Mouse (Mus musculus): Measurements from ENCODE around the gene Ulk3.

Ulk3 gene

DNA sequence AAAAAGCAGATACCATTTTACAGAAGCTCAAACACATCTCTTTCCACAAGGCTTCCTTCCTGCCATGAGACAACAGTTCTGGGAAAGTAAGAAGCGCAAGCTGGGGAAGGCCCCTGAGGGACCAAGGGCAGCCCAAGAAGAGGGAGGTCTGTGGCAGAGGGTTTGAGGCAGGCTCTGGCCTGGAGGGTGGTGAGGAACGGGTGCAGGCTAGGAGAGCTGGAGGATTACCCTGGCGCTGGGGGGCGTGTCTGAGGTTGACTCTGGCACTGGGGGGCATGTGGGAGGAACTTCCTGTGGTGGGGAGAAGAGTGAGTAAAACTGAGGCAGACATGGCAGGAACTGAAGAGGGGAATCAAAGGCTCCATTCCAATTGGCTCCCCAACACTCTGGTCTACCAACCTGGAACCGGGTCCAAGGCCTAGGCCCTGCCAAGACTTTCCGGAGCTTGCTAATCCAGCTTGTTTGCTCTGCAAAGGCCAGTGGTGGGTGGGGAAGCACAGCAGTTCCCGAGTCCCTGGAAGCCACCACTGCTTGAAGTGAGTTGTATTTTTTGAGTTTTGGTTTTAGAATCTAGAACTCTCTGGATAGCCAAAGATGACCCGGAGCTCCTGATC, 28.4 kb downstream of the Ulk3 start:
- no peak for DNase-seq (ENCODE audit: low spot score)

DNA sequence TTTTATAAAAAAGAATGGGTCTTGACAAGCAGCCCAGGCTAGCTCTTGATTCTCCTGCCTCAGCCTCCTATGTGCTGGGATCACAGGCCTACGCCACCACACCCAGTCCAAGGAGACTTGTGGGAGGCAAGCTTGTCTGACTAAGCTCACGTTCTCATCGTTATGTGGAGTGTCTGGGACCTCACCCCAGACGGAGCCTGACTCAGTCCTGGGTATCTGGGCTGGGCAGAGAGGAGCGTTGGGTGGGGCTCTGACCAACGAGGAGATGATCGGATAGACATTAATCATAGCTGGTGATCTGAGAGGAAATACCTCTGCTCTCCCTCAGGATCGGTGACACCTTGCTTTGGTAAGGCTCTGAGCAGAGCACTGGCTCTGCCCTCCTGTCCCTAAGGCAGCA, 29.6 kb downstream of the Ulk3 start:
- no peak for DNase-seq (ENCODE audit: low spot score)

DNA sequence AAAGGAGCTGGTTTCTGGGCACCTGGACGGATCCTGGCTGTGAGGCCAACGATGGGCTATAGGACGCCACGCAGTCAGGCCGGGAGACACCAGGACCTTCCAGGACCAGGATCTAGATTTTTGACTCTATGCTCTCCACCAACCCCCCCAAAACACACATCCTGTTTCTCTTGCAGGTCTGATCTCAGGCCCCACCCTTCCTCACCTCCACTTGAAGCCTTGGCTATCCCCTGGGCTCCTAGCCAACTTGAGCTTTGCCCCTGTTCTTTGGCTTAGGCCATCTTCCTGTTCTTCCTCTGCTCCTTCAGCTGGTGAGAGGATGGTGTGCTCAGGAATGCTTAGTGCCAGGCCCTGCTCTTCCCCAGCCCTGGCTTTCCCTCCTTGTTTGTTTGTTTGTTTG, 31.4 kb downstream of the Ulk3 start, which contains the start of gene Lman1l:
Gene Lman1l (minus strand): TSS at position 101 of the 400 bp plus-strand sequence.
- DNase-seq (ENCODE audit: low spot score) = no peak

DNA sequence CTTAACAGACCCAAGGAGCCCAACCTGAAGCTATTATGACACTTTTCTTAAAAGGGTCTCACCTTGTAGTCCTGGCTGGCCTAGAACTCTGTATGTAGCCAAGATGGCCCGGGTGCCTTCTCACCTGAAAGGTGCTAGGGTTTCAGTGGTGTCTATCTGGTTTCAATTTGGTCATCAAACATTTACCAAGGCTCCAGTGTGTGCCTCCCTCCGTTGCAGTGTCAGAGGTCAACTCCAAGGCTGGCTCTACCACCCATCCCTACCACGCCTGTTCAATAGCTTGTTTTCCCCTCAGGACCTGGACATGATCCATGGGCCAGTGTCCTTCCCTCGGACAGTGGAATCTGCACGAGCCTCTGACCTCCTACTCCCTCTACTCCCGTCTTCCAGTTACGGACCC, 35.0 kb downstream of the Ulk3 start:
- no peak for DNase-seq (ENCODE audit: low spot score)

DNA sequence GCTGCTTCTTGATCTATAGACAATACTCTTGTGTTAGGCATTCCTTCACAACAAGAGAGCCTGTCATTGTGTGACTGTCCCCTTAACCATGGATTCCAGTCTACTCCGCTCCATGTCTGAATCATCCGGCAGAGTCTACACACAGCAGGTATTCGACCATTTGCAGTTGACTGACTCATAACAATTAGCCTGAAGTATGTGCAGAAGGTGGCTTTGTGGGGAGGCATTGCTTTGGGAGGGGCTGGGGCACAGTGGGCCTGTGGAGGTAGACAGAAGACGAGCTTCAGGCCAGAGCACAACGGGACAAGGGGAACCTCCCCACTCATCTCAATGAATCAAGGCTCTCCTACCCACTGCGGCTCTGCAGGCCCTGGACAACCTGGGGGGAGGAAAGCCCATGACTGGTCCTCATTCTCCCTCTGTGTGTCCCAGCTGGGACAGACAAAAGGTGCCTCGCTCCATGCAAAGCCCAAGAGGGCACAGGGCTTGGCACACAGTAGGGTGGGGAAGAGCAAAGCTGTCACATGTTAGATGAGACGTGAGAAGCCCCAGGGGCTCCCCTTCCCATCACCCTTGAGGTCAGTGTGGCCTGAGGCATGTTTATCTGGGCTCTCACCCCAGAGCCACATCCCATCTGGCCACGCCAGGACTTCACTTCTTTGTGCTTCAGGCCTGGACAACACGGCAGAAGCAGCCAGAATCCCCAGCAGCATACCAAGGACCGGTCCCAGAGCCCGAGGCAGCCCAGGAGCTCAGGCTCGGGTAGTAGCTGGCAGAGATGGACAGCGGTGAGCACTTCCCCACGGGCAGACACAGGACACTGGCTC, 36.6 kb downstream of the Ulk3 start:
- DNase-seq (ENCODE audit: low spot score) = no peak

DNA sequence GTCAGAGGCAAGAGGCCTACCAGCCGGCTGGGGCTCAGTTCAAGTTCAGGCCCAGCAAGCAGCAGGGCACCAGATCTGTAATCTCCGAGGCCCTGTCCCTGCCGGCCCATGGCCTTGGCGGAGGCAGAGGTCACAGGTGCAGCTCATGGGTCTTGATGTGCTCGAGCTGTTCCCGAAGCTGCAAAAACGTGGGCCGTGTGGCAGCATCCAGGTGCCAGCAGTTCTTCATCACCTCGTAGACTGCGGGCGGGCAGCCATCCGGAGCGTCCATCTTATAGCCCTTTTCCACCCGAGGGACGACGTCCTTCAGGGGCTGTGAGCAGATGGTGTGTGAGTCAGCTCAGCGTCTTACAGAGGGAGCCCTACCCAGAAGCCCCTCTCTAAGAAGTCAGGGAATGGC, 37.9 kb downstream of the Ulk3 start:
- DNase-seq (ENCODE audit: low spot score) = no peak

DNA sequence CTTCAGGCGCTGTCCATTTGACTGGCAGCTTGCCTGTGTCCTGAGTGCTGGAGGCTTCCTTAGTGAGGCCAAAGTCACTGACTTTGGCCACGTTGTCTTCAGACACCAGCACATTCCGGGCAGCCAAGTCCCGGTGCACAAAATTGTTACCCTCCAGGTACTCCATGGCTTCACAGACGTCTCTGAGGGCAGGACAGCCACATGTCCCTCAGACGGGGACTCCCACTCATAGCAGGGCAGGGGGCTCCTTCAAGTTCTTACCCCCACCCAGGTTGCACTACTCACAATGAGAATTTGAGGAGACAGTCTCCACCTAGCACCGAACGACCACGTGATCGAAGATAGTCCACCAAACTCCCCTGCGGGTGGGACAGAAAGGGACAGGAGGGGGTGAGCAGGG, 38.6 kb downstream of the Ulk3 start:
- DNase-seq (ENCODE audit: low spot score) = no peak

DNA sequence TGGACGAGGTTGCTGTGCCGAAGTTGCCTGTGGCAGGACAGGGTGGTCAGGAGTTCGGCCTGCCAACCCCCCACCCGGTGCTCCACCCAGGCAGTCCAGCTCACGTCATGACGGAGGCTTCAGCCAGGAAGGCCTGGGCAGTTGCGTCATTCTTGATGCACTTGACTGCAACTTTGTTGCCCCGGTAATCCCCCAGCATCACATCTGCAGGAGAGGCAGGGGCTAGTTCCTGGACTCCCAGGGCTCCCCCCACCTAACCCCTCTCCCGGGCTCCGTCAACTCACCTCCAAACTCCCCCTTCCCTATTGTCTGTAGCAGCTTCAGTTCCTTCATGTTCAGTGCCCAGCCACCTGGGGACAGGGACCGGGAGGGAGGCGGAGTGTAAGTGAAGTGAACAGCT, 39.5 kb downstream of the Ulk3 start:
- DNase-seq (ENCODE audit: low spot score) = no peak

DNA sequence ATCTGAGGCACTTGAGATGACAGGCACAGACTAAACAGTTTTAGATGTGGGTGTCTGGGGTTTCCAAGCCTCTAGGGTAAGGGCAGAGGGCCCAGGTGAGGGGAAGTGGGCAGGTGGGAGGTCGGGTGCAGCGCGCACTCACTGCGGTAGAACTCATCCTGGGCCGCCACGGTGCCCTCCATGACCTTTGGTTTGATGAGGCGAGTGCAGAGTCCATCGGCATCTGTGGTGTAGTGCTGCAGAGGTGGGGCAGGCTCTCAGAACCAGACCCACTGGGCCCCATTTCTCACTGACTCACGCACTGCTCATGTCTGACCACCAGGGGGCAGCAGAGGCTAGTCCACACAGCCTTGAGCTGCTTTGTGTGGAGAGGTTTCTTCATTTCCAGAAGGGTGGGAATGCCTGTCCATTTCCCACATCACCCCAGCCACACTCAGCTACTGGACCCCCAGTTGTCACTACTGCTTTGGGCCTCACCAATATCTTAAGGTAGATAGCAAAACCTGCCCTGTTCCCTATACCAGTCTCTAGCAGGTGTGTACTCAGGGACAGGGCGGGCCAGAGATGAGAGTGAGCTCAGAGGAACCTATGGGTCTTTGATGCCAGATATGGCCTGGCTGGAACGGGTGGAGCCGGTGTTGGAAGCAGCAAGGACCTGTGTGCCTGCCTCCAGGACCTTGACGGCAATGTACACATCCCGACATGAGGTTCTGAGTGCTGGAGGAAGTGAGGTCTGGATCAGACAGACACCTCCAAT, 40.0 kb downstream of the Ulk3 start:
- peak; percentile 59 for DNase-seq (ENCODE audit: low spot score)

DNA sequence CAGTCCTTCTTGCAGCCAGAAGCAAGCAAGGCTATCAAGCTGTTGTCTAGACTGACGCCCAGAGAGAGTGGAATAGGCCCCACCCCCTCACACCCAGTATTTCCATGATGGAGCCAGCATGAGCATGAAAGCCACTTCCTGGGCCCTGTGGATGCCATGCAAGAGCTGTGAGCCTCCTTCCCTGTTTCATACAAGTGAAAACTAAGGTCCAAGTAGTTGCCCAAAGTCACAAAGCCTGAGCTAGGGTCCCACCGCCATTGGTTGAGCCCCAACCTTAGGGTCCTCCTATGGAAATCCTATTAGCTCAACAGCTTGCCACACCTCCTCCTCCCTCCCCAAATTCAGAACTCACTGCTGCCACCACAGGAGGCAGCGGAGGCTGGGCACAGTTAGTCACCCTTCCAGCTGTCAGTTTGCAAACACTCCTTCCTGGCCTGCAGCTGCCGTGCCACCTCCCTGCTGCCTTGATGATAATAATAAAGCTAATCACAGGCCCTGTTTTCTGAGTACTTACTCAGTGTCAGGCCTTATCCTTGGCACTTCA, 44.3 kb downstream of the Ulk3 start:
- DNase-seq (ENCODE audit: low spot score) = no peak

DNA sequence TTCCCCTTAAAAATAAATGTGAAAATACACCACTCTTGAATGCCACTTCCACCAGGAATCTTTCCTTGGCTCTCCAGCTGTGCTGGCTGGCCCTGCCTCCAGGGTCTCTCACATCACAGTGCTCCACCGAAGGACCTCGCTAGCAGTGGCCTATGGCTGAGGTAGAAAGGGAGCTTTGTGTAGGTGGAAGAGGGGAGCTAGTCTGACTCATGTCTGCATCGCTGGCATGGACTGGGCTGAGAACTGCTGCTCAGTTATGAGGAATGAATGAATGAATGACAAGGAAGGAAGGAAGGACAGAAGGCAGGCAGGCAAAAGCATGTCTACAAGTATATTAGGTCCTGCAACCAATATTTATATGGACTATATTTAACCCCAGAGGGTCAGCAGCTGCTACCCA, 48.0 kb downstream of the Ulk3 start:
- no peak for DNase-seq (ENCODE audit: low spot score)

DNA sequence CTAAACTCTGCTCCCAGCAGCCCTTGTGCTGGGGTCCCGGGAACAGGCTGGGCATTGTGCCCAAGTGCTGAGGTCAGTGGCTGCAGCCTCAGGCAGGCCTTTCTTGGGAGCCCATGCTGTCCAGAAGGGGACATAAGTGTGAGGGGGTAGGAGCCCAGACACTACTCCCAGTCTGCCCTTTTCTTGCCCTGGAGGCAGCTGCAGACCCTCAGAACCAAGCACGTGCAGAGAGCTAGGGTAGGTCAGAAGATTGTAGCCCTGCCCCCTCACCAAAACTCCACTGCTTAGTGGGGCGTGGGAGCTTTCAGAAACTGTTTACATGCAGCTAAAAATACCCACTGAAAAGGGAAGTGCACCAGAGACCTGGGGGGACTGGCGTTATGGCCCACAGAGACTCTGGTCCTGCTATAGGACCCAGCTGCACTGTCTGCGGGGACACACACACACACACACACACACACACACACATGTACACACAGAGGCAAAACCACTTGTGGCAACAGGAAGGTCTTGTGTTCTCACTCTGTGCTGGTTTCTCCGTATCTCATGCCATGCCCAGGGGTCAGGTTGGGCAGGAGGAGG, 48.6 kb downstream of the Ulk3 start:
- no peak for DNase-seq (ENCODE audit: low spot score)

DNA sequence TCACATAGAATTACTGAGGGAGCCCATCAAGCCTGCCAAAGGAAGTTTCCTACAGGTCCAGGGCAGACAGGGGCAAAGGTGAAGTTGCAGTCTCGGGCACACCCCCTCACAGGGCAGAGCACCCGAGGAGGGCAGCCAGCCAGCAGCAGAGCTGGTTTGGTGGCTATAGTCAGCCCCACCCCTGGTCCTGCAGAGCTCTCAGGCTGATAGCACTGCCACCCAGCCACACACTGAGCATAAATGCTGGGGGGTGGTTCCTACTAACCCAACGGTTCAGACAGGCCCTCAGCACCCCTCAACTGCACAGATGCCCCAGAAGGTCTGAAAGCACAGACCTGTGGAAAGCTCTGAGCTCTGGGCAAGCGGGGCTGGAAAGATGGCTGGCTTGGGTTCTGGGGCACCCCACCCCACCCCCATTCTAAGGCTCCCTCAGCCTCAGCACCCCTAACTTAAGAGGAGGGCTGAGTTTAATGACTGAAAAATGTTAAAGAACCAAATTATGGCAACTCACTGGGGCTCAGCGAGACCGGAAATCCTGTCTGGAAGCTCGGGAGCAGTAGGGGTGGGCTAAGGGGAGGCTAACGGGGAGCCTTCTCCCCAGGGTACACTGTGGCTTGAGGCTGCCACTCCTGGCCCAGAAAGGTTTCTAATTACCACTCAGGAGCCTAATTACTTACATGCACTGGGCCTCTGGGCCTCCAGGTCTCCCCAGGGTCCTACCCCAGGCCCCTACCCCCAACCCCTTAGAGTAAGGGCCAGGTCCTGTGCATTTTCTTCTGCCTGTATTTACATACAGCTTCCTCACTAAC, 49.6 kb downstream of the Ulk3 start:
- DNase-seq (ENCODE audit: low spot score) = no peak

DNA sequence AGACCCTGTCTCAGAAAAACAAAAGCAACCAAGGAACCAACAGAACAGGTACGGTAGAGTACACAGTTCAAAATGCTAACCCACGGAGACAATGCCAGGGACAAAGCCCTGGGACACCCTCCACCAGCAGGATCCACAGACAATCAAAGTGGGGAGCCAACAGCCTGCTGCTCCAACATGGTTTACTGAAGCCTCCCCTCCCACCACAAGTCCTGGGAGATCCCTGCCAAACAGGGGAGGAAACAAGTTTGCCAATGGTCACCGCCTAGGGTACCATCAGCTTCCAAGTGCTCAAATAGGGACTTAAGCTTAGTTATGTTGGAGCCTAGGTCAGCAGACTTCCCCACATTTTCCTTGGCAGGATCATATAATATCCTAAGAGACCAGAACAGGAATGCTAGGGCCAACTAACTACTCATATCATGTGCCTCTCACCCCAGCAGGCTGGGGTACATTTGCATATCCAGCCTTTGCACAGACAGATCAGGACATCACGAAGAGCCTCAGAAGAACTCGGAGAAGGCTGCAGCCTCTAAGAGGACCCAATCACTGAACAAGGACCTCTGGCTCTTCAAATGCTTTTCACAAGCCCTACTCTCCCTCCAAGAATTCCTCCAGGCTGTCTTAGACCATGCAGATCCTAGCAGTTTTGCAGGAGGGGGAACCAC, 50.5 kb downstream of the Ulk3 start:
- no peak for DNase-seq (ENCODE audit: low spot score)

DNA sequence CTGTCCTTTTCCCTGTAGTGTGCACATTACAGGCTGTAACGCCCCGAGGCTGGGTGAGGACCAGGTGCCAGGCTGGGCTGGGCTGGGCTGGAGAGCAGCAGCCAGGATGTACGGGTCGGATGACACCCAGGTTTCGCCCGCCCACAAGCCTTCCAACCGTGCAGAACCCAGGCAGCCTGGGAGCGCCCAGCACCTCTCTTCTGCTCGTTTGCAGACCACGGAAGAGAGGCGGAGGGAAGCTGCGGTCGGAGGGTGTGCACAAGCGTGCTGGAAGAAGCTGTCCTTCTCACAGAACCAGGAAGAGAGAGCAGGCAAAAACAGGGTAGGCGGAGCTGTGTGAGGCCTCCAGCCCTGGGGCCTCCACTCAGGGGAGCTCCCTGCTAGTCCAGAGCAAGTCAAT, 51.1 kb downstream of the Ulk3 start:
- no peak for DNase-seq (ENCODE audit: low spot score)

DNA sequence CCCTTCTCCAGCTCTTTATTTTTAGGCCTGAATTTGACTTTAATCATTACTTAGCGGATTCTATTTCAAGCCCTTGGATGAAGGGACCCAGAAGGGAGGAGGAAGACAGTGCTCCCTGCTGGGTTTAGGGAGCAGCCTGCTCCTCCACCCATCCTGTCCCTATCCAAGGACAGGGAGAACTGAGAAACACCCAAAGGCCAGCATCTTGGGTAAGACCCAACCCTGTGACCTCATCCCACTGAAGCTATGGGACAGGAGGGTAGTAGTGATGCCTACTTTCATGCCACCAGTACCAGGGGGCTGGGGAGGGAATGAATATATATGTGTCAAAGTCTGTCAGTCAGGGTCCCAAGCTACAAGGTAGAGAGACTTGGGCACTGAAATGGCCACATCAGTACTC, 51.8 kb downstream of the Ulk3 start:
- no peak for DNase-seq (ENCODE audit: low spot score)

DNA sequence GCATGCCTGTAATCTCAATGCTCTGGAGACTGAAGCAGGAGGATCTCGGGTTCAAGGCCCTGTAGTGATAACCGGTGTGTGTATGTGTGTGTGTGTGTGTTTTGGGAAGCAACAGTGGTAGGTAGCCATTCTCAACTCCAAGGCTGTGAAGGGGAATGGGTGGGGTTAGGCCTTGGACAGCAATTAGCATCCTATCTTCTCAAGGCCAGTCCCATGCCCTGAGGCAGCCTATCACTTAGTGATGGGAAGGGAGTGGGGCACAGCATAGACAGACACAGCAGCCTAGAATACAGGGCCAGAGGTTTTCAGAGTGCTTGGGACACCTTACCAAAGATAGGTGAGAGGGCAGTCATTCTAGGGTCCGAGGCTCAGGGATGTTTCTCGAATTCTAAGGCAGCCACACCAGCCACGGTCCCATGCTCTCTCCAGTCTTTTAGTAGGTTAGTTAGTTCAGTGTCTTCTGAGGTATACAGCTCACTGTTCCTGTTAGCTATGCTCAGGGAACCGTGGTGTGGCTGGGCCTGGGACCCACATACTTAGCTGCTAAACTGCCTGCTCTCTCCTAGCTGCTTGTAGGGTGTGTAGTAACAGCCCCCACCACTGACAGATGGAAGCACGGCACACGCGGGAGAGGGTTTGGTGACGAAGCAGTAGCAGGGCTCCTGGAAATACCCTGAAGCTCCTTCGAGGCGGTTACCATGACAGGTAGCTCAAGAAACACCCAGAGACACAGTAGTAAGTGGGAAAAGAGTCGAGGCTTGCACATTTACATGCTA, 52.7 kb downstream of the Ulk3 start:
- no peak for DNase-seq (ENCODE audit: low spot score)

DNA sequence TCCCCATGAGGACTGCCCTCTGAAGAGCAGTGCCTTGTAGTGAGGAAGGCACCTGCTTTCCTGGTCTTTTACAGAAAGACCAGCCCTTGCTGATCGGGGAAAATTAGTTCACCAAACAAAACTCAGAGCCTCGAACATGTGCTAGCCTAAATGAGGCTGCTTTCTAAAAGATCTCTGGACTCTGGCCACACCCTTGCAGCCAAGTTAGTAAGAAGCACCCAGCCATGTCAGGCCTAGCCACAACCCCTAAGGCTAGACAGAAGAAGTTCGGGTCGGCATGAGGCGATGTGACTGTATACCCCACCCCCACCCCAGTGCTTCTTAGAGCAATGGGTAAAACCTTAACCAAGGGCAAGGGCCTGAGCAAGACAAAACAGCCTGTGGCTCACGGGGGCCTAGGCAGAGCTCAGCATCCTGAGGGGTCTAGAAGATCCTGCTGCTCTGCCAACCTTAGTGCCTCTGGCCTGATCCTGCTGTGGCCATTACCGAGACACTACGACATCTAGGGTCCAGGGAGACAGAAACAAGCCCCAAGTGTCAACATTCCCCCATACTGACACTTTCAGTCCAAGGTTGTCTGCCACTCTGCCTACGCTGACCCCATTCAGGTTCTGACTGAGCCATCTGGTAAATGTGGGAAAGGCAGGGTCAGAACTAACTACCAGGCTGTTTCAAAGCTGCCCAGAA, 54.1 kb downstream of the Ulk3 start:
- no peak for DNase-seq (ENCODE audit: low spot score)

DNA sequence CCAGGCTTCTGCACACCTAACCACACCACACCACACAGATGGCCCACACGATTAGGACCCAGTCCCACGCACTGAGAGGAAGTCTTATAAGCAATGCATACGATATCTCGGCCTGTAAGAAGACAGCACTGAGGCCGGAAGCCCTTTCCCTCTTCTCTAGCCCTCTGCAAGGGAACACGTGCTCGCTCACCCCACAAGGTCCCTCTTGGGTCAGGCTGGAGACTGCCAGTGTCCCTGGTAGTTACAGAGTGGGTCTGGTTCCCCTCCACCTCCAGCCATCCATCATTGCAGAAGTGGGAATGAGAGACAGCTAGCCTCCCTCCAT, 54.6 kb downstream of the Ulk3 start:
- no peak for DNase-seq (ENCODE audit: low spot score)

DNA sequence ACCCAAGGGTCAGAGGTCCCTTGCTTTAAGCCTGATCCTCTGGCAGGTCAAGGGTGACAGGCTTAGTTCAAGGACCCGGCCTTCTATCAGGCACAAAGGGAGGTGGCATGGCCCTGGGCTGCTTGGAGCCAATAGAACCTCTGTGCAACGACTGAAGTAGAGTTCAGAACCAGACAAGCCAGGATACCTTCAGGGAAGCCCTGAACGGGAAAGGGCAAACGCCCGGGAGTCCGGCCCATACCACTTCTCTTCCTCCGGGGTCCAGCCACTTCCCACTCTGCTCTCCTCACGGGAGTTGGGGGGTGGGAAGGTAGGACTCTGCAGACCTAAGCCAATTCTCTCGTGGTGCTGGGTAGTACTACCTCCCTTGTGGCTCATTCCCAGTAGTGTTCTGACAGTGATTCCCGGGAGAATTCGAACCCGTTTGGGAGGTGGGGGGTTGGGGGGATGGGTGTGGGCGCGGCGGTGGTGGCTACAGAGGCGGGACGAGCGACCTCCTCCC, 55.2 kb downstream of the Ulk3 start:
- DNase-seq (ENCODE audit: low spot score) = no peak

Data from urinary bladder, postnatal 10 days (tissue).